Mouse (Mus musculus) retina, embryonic 14.5 days (tissue): ENCODE measurements around the gene Adam19.

ENCODE experiments used
- DNase-seq: peaks from one replicate; pipeline ENCODE4 v3.0.0-alpha.2; 2015; ENCODE audit warnings: low spot score

The Adam19 gene

GRCm38 (mm10) chr11:46054911-46055895 lies 589 bp upstream of the Adam19 start:
- DNase-seq: peak; percentile 34

- peak; percentile 38 for DNase-seq
Measured at GRCm38 (mm10) chr11:46056770-46057411, 1.1 kb downstream of the Adam19 start.

- DNase-seq: no peak
Measured at GRCm38 (mm10) chr11:46058011-46058410, 2.2 kb downstream of the Adam19 start.

- no peak for DNase-seq
Measured at GRCm38 (mm10) chr11:46058916-46059315, 3.1 kb downstream of the Adam19 start.

- DNase-seq: no peak
Measured at GRCm38 (mm10) chr11:46059887-46060650, 4.3 kb downstream of the Adam19 start.

GRCm38 (mm10) chr11:46060651-46061020 lies 4.8 kb downstream of the Adam19 start:
- no peak for DNase-seq

- no peak for DNase-seq
Measured at GRCm38 (mm10) chr11:46061776-46062445, 6.1 kb downstream of the Adam19 start.

GRCm38 (mm10) chr11:46062569-46062968 lies 6.8 kb downstream of the Adam19 start:
- DNase-seq: no peak

GRCm38 (mm10) chr11:46062993-46063731 lies 7.4 kb downstream of the Adam19 start:
- DNase-seq: no peak

- DNase-seq: no peak
Measured at GRCm38 (mm10) chr11:46064767-46065166, 9.0 kb downstream of the Adam19 start.

- peak; percentile 50 for DNase-seq
Measured at GRCm38 (mm10) chr11:46065201-46066011, 9.6 kb downstream of the Adam19 start.

GRCm38 (mm10) chr11:46067371-46068060 lies 11.7 kb downstream of the Adam19 start:
- DNase-seq: no peak

- DNase-seq: no peak
Measured at GRCm38 (mm10) chr11:46068756-46069407, 13.1 kb downstream of the Adam19 start.

- DNase-seq: peak; percentile 24
Measured at GRCm38 (mm10) chr11:46069408-46070003, 13.7 kb downstream of the Adam19 start.

- no peak for DNase-seq
Measured at GRCm38 (mm10) chr11:46070161-46070560, 14.4 kb downstream of the Adam19 start.

- no peak for DNase-seq
Measured at GRCm38 (mm10) chr11:46070789-46071188, 15.0 kb downstream of the Adam19 start.

- DNase-seq: no peak
Measured at GRCm38 (mm10) chr11:46072466-46073060, 16.8 kb downstream of the Adam19 start.
